Mouse (Mus musculus) hindbrain, embryonic 11.5 days (tissue): ENCODE data around the gene Arrdc5. TPM values are rescaled to one million over a fixed set of nuclear protein-coding genes. Genes with fewer than 3 reads are reported as not detected.

Source experiments
- ATAC-seq: fragments of 200-750 bp; cut with Nextera tagmentation; 2 replicates; pipeline ENCODE4 v1.8.0; 2017; ENCODE audit warnings: mild to moderate bottlenecking, moderate TSS enrichment, moderate library complexity; ENCODE audit not compliant: low FRiP score
- DNase-seq: peaks from one replicate; pipeline ENCODE4 v3.0.0-alpha.2; 2015; ENCODE audit warnings: low spot score
- H3K27ac ChIP-seq: fragments of 300-500 bp; sonication (generic); 2 replicates; pipeline ENCODE4 v1.5.1; 2014; ENCODE audit warnings: mild to moderate bottlenecking, low read depth, low read length
- H3K27me3 ChIP-seq: fragments of 300-500 bp; sonication (generic); 2 replicates; pipeline ENCODE4 v1.6.1; 2014; ENCODE audit warnings: mild to moderate bottlenecking, low read length, moderate library complexity, mixed read lengths; ENCODE audit not compliant: control insufficient read depth, insufficient read depth
- H3K36me3 ChIP-seq: fragments of 300-500 bp; sonication (generic); 2 replicates; pipeline ENCODE4 v1.6.1; 2014; ENCODE audit warnings: mild to moderate bottlenecking, low read length, moderate library complexity, mixed read lengths; ENCODE audit not compliant: control insufficient read depth, insufficient read depth
- H3K4me1 ChIP-seq: fragments of 300-500 bp; sonication (generic); replicated peaks from 2 replicates; pipeline ENCODE4 v1.6.1; 2014; ENCODE audit warnings: low read length, mixed read lengths; ENCODE audit not compliant: control insufficient read depth, insufficient read depth
- H3K4me2 ChIP-seq: fragments of 300-500 bp; sonication (generic); replicated peaks from 2 replicates; pipeline ENCODE4 v1.6.1; 2014; ENCODE audit warnings: mild to moderate bottlenecking, low read depth, low read length
- H3K4me3 ChIP-seq: fragments of 300-500 bp; sonication (generic); 2 replicates; pipeline ENCODE4 v1.5.1; 2014; ENCODE audit warnings: low read depth, low read length
- H3K9ac ChIP-seq: fragments of 300-500 bp; sonication (generic); 2 replicates; pipeline ENCODE4 v1.6.1; 2014; ENCODE audit warnings: low read depth, low read length
- H3K9me3 ChIP-seq: fragments of 300-500 bp; sonication (generic); 2 replicates; pipeline ENCODE4 v1.6.1; 2016; ENCODE audit warnings: low read length; ENCODE audit not compliant: control insufficient read depth
- WGBS: fragments of 180-500 bp; shearing (Covaris S2); extraction: QIAGEN DNeasy Blood & Tissue Kit; methylation state at CpG from one replicate; pipeline ENCODE4 v1.1.7; 2014; 5-methylcytosine and 5-hydroxymethylcytosine counted together
- polyA plus RNA-seq: library from polyadenylated mRNA; unstranded; fragments of >200 nt; fragmentation: Nextera tagmentation; extraction: Ambion mirVana; gene quantifications from 2 replicates; pipeline ENCODE4 v1.2.1, GENCODE M21; 2014

Gene Arrdc5
- polyA plus RNA-seq, 1 experiment from 2014 or later, result not detected

- H3K27me3 ChIP-seq, result no peaks in the 10 kb centered on the region
- peak within 1 kb of the TSS; percentile 62 for H3K4me2 ChIP-seq
Observed at GRCm38 (mm10) chr17:56276643-56277566, 23.2 kb downstream of the Arrdc5 start, which contains the start of gene Ticam1. Gene Ticam1 (minus strand): TSS chr17:56276786.

GRCm38 (mm10) chr17:56275842-56276480 is 24.1 kb downstream of the Arrdc5 start:
- 30% methylated on average over 5 of the region's 5 CpGs for WGBS
- Histone ChIP-seq H3K4me3 (peak overlapping the region; percentile 36), H3K4me1 (no peaks in the 10 kb centered on the region), H3K27ac (no peak overlapping the region), H3K4me2 (peak overlapping the region; percentile 62), H3K36me3 (0 out of 2 replicates have a peak, but pooled peaks cover 2% of the 10 kb centered on the region), H3K9me3 (no peaks in the 10 kb centered on the region), H3K9ac (peak overlapping the region; percentile 52), H3K27me3 (no peaks in the 10 kb centered on the region)
- ATAC-seq, result no peak
- DNase-seq, result no peak

More at GRCm38 (mm10) chr17:56276643-56277566, 23.2 kb downstream of the Arrdc5 start, which contains the start of gene Ticam1:
- Histone ChIP-seq H3K27ac (peak within 1 kb of the TSS; percentile 0; the same call in 1 of the 2 replicates), H3K4me1 (no peaks in the 10 kb centered on the region), H3K36me3 (no peaks in the 10 kb centered on the region), H3K9me3 (no peaks in the 10 kb centered on the region), H3K9ac (peak within 1 kb of the TSS; percentile 52), H3K4me3 (peak within 1 kb of the TSS; percentile 36)
- 10% methylated on average over 17 of the region's 21 CpGs for WGBS
- ATAC-seq, result peak; percentile 89
- DNase-seq, result peak; percentile 88

- H3K9ac ChIP-seq, result no peak overlapping the region
- DNase-seq (no peak), ATAC-seq (no peak)
- H3K36me3 ChIP-seq, result 0 out of 2 replicates have a peak, but pooled peaks cover 2% of the 10 kb centered on the region
- H3K4me3 ChIP-seq, result no peak overlapping the region
- no peak overlapping the region for H3K27ac ChIP-seq
- H3K4me1 ChIP-seq, result no peaks in the 10 kb centered on the region
- WGBS, result 89% methylated on average over 5 of the region's 5 CpGs
- no peaks in the 10 kb centered on the region for H3K9me3 ChIP-seq
- no peaks in the 10 kb centered on the region for H3K27me3 ChIP-seq
- H3K4me2 ChIP-seq, result no peak overlapping the region
Observed at GRCm38 (mm10) chr17:56273986-56274385, 26.1 kb downstream of the Arrdc5 start.

- ATAC-seq, result no peak
- no peaks in the 10 kb centered on the region for H3K27me3 ChIP-seq
- no peak overlapping the region for H3K4me2 ChIP-seq
- no peak for DNase-seq
- H3K9me3 ChIP-seq, result no peaks in the 10 kb centered on the region
- no peaks in the 10 kb centered on the region for H3K4me1 ChIP-seq
- no peak overlapping the region for H3K4me3 ChIP-seq
- no peak overlapping the region for H3K27ac ChIP-seq
- WGBS, result 88% methylated on average over 7 of the region's 7 CpGs
- 0 out of 2 replicates have a peak, but pooled peaks cover 2% of the 10 kb centered on the region for H3K36me3 ChIP-seq
- no peak overlapping the region for H3K9ac ChIP-seq
Observed at GRCm38 (mm10) chr17:56273482-56273881, 26.6 kb downstream of the Arrdc5 start.

- H3K27me3 ChIP-seq, result no peaks in the 10 kb centered on the region
- DNase-seq, result no peak
- H3K9ac ChIP-seq, result no peak overlapping the region
- no peaks in the 10 kb centered on the region for H3K4me1 ChIP-seq
- H3K4me3 ChIP-seq, result no peak overlapping the region
- H3K9me3 ChIP-seq, result no peaks in the 10 kb centered on the region
- no peak overlapping the region for H3K27ac ChIP-seq
- no peak for ATAC-seq
- no peak overlapping the region for H3K4me2 ChIP-seq
- H3K36me3 ChIP-seq, result 0 out of 2 replicates have a peak, but pooled peaks cover 2% of the 10 kb centered on the region
- 74% methylated on average over 3 of the region's 3 CpGs for WGBS
Observed at GRCm38 (mm10) chr17:56272644-56273043, 27.4 kb downstream of the Arrdc5 start.

- H3K4me1 ChIP-seq, result no peaks in the 10 kb centered on the region
- no peak overlapping the region for H3K4me3 ChIP-seq
- ATAC-seq (no peak), DNase-seq (no peak)
- no peaks in the 10 kb centered on the region for H3K9me3 ChIP-seq
- 0 out of 2 replicates have a peak, but pooled peaks cover 2% of the 10 kb centered on the region for H3K36me3 ChIP-seq
- H3K27me3 ChIP-seq, result no peaks in the 10 kb centered on the region
- H3K4me2 ChIP-seq, result no peak overlapping the region
- WGBS, result 86% methylated on average over 12 of the region's 12 CpGs
- no peak overlapping the region for H3K27ac ChIP-seq
- no peak overlapping the region for H3K9ac ChIP-seq
Observed at GRCm38 (mm10) chr17:56271609-56272253, 28.4 kb downstream of the Arrdc5 start.

- peak overlapping the region; percentile 42; the same call in 1 of the 2 replicates for H3K27ac ChIP-seq
- no peaks in the 10 kb centered on the region for H3K9me3 ChIP-seq
- no peaks in the 10 kb centered on the region for H3K27me3 ChIP-seq
- 74% methylated on average over 3 of the region's 3 CpGs for WGBS
- H3K4me3 ChIP-seq, result peak overlapping the region; percentile 33
- ATAC-seq, result peak; percentile 39; the same call in 1 of the 2 replicates
- H3K9ac ChIP-seq, result peak overlapping the region; percentile 63
- no peak for DNase-seq
- H3K36me3 ChIP-seq, result 0 out of 2 replicates have a peak, but pooled peaks cover 2% of the 10 kb centered on the region
- H3K4me2 ChIP-seq, result peak overlapping the region; percentile 74
- H3K4me1 ChIP-seq, result no peaks in the 10 kb centered on the region
Observed at GRCm38 (mm10) chr17:56269741-56270140, 30.3 kb downstream of the Arrdc5 start.

GRCm38 (mm10) chr17:56269153-56269630 is 30.9 kb downstream of the Arrdc5 start:
- Histone ChIP-seq H3K27ac (peak overlapping the region; percentile 42; the same call in 1 of the 2 replicates), H3K27me3 (no peaks in the 10 kb centered on the region), H3K9ac (peak overlapping the region; percentile 63), H3K4me2 (peak overlapping the region; percentile 74), H3K4me3 (peak overlapping the region; percentile 33), H3K36me3 (0 out of 2 replicates have a peak, but pooled peaks cover 2% of the 10 kb centered on the region), H3K4me1 (no peaks in the 10 kb centered on the region), H3K9me3 (no peaks in the 10 kb centered on the region)
- DNase-seq, result peak; percentile 73
- 23% methylated on average over 12 of the region's 12 CpGs for WGBS
- ATAC-seq, result peak; percentile 88
